Mouse (Mus musculus) neural tube, embryonic 13.5 days (tissue): ENCODE results near the gene Dgkb. TPM values are rescaled to one million over a fixed set of nuclear protein-coding genes. Genes with fewer than 3 reads are reported as not detected.

Source experiments
- ATAC-seq: fragments of 200-750 bp; cut with Nextera tagmentation; 2 replicates; pipeline ENCODE4 v1.8.0; 2017; ENCODE audit warnings: low read depth, mild to moderate bottlenecking, moderate TSS enrichment, moderate library complexity
- H3K27ac ChIP-seq: fragments of 300-500 bp; sonication (generic); replicated peaks from 2 replicates; pipeline ENCODE4 v1.5.1; 2015; ENCODE audit warnings: moderate library complexity, mild to moderate bottlenecking, inconsistent platforms
- H3K27me3 ChIP-seq: fragments of 300-500 bp; sonication (generic); 2 replicates; pipeline ENCODE4 v1.6.1; 2015; ENCODE audit warnings: mild to moderate bottlenecking, inconsistent platforms
- H3K36me3 ChIP-seq: fragments of 300-500 bp; sonication (generic); 2 replicates; pipeline ENCODE4 v1.6.1; 2015; ENCODE audit warnings: mild to moderate bottlenecking, inconsistent platforms
- H3K4me1 ChIP-seq: fragments of 300-500 bp; sonication (generic); replicated peaks from 2 replicates; pipeline ENCODE4 v1.6.1; 2015; ENCODE audit warnings: inconsistent platforms
- H3K4me2 ChIP-seq: fragments of 300-500 bp; sonication (generic); 2 replicates; pipeline ENCODE4 v1.6.1; 2015; ENCODE audit warnings: inconsistent platforms, mild to moderate bottlenecking, moderate library complexity
- H3K4me3 ChIP-seq: fragments of 300-500 bp; sonication (generic); 2 replicates; pipeline ENCODE4 v1.5.1; 2015; ENCODE audit warnings: mild to moderate bottlenecking, inconsistent platforms
- H3K9ac ChIP-seq: fragments of 300-500 bp; sonication (generic); 2 replicates; pipeline ENCODE4 v1.6.1; 2015; ENCODE audit warnings: moderate library complexity, mild to moderate bottlenecking, inconsistent platforms
- H3K9me3 ChIP-seq: fragments of 300-500 bp; sonication (generic); 2 replicates; pipeline ENCODE4 v1.6.1; 2016; ENCODE audit warnings: inconsistent platforms
- WGBS: fragments of 180-500 bp; shearing (Covaris S2); methylation state at CpG from one replicate; pipeline ENCODE4 v1.1.7; 2015; 5-methylcytosine and 5-hydroxymethylcytosine counted together
- polyA plus RNA-seq: library from polyadenylated mRNA; unstranded; fragments of >200 nt; fragmentation: Nextera tagmentation; extraction: Ambion mirVana; gene quantifications from 2 replicates; pipeline ENCODE4 v1.2.1, GENCODE M21; 2015

Dgkb gene
- polyA plus RNA-seq, 1 experiment from 2014 or later, result 5.0 TPM

DNA sequence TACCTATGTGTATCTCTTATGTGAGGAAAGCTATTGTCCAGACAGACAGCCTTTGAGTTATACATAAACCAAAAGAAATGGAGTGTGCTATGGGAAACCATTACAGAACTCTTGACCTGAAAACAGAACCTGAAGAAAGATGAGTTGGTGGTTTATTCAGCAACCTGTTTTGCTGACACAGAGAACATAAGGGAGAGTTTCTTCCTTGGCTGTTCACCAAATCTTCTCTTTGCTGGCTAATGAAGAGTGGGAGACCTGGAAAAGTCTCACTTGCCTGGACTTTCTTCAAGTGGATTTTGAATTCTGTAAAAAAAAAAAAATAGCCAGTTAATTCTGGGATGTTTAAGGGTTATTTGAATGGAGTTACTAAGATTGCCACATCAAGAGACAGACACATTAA lies 71.1 kb downstream of the Dgkb start:
- no peak overlapping the region for H3K27ac ChIP-seq
- H3K9me3 ChIP-seq, result no peaks in the 10 kb centered on the region
- H3K4me1 ChIP-seq, result no peaks in the 10 kb centered on the region
- ATAC-seq, result no peak
- no peaks in the 10 kb centered on the region for H3K36me3 ChIP-seq
- no peak overlapping the region for H3K4me3 ChIP-seq
- no peaks in the 10 kb centered on the region for H3K27me3 ChIP-seq
- no peak overlapping the region for H3K9ac ChIP-seq
- no peak overlapping the region for H3K4me2 ChIP-seq

DNA sequence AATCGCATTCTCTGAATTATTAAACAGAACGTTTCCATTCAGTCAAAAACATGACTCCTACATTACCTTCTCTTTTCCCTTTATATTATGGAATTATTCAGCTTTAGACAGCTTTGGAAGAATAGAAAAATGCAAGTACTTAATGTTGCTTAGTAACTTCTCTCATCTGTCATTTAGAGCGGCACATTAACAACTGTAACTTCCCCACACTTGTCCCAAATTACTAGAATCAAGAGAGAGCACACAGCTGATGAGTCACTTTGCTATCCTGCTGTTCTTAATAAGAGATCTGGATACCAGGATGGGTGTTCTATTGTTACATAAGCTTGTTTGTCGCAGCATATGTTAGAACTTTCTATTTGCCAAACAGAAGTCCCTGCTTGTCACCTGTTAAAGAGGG lies 71.9 kb downstream of the Dgkb start:
- Histone ChIP-seq H3K4me1 (no peaks in the 10 kb centered on the region), H3K36me3 (no peaks in the 10 kb centered on the region), H3K9ac (no peak overlapping the region), H3K27me3 (no peaks in the 10 kb centered on the region), H3K4me3 (no peak overlapping the region), H3K9me3 (no peaks in the 10 kb centered on the region), H3K4me2 (no peak overlapping the region), H3K27ac (no peak overlapping the region)
- 75% methylated on average over 4 of the region's 4 CpGs for WGBS
- ATAC-seq, result no peak

DNA sequence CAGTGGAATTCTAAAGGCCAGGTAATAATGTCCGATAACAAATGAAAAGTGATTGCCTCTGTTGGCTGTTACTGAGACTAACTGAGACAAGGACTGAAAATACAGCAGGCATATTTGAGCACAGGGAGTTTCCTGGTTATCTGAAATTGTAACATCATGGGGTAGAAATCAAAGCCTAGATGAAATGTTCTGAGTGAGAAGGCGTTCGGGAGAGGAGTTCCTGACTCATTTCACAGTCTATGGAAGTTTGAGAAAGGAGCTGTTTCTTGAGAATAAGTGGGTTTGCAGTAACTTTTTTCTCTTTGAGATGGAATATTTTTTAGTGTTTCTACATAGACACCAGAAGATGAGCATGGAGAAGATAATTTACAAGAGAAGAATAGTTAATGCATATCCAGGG lies 73.8 kb downstream of the Dgkb start:
- H3K27ac ChIP-seq, result no peak overlapping the region
- no peaks in the 10 kb centered on the region for H3K4me1 ChIP-seq
- no peak for ATAC-seq
- 94% methylated on average over 3 of the region's 3 CpGs for WGBS
- no peak overlapping the region for H3K4me3 ChIP-seq
- H3K4me2 ChIP-seq, result no peak overlapping the region
- H3K36me3 ChIP-seq, result no peaks in the 10 kb centered on the region
- no peaks in the 10 kb centered on the region for H3K9me3 ChIP-seq
- H3K27me3 ChIP-seq, result no peaks in the 10 kb centered on the region
- H3K9ac ChIP-seq, result no peak overlapping the region

DNA sequence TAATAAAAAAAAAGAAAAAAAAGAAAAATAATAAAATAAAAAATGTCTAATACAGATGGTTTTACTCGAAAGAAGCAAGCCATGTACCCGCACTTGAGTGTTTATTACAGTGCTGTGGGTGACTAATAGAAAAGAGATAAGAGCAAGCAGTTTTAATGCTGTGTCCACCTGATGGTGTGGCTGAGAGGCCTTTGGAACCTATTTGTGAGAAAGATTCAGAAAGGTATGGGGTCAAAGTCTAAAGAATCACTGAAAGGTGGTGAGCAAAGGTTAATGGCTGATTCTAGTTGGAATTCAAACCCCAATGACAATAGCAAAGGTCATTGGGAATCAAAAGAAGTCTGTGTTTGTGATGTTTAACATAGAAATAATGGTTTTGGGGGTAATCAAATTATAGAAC lies 124.6 kb downstream of the Dgkb start:
- Histone ChIP-seq H3K4me3 (no peak overlapping the region), H3K9me3 (no peaks in the 10 kb centered on the region), H3K9ac (no peak overlapping the region), H3K27me3 (no peaks in the 10 kb centered on the region), H3K27ac (no peak overlapping the region), H3K36me3 (no peaks in the 10 kb centered on the region), H3K4me1 (no peaks in the 10 kb centered on the region), H3K4me2 (no peak overlapping the region)
- ATAC-seq, result no peak
- 92% methylated on average over 2 of the region's 2 CpGs for WGBS

DNA sequence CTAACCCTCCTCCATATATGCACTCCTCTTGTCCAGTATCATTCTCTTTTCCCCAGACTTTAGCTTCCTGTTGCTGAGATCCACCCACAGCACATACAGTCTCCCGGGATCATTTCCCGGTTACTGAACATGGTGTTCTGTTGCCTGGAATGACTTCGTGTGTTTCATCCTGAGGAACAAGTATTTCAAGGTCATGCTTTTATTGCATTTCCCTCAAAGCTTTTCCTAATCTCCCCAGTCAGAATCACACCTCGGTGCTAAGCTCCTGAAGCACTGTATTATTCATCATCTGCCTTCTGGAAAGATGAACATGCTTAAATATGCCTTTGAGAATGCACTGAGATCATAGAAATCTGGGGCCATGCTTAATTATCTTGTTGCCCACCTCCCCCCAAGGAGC lies 138.7 kb downstream of the Dgkb start:
- Histone ChIP-seq H3K4me1 (no peaks in the 10 kb centered on the region), H3K9me3 (peaks cover 9% of the 10 kb centered on the region), H3K27ac (no peak overlapping the region), H3K9ac (no peak overlapping the region), H3K4me2 (no peak overlapping the region), H3K36me3 (no peaks in the 10 kb centered on the region), H3K27me3 (no peaks in the 10 kb centered on the region), H3K4me3 (no peak overlapping the region)
- ATAC-seq, result no peak
- 79% methylated on average over 4 of the region's 4 CpGs for WGBS

DNA sequence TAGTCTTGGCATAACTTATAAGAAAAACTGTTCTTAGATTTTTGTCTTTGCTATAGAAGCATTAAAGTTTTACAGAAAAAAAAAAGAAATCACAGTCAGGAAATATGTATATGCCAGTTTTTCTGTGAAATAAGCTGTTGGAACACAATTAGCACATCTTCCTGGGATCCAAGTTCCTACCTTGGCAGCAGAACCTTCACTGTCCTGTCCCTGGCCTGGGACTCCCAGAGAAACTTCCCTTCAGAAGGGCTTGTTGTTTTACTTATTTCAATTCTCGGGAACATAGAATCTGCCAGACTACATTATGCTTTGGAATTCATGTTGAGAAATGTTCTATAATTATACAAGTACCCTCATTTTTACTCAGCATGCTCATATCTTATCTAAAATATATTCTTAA lies 154.0 kb downstream of the Dgkb start:
- H3K27ac ChIP-seq, result no peak overlapping the region
- no peak for ATAC-seq
- 85% methylated on average over 1 of the region's 1 CpGs for WGBS
- no peaks in the 10 kb centered on the region for H3K36me3 ChIP-seq
- H3K4me1 ChIP-seq, result no peaks in the 10 kb centered on the region
- no peak overlapping the region for H3K9ac ChIP-seq
- no peak overlapping the region for H3K4me2 ChIP-seq
- H3K27me3 ChIP-seq, result no peaks in the 10 kb centered on the region
- H3K9me3 ChIP-seq, result no peaks in the 10 kb centered on the region
- H3K4me3 ChIP-seq, result no peak overlapping the region

DNA sequence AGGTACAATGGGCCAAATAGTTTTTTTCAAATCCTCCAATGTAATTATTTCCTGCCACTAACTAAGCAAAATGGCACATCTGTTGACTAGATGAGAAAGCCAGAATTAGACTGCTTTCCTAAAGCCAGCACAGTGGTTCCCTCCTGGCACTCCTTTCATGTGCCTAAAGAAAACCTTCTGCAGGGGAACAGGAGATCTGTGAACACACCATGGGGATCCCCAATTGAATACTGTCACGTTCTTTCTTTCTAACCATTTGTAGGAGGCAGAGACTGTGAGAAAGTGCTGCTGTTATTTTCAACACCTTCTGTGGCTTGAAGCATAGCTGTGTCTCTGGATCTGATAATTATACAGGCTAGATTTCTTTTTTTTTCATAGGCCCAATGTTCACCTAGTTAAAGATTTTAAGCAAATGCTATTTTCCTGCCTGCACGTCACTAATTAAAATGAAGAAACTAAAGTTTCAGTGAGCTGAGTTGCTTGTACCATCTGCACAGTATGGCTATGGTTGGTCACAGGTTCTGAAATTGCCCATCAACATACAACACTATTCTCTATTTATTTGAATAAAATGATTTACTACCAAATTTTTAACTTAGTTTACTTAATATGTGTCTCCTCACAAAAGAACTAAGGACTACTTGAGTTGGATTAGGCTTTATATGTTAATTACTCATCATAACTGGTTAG lies 161.1 kb downstream of the Dgkb start:
- H3K27me3 ChIP-seq, result no peaks in the 10 kb centered on the region
- H3K9me3 ChIP-seq, result no peaks in the 10 kb centered on the region
- ATAC-seq, result no peak
- H3K36me3 ChIP-seq, result no peaks in the 10 kb centered on the region
- H3K4me2 ChIP-seq, result no peak overlapping the region
- no peak overlapping the region for H3K9ac ChIP-seq
- H3K27ac ChIP-seq, result no peak overlapping the region
- 43% methylated on average over 2 of the region's 2 CpGs for WGBS
- no peaks in the 10 kb centered on the region for H3K4me1 ChIP-seq
- H3K4me3 ChIP-seq, result no peak overlapping the region

DNA sequence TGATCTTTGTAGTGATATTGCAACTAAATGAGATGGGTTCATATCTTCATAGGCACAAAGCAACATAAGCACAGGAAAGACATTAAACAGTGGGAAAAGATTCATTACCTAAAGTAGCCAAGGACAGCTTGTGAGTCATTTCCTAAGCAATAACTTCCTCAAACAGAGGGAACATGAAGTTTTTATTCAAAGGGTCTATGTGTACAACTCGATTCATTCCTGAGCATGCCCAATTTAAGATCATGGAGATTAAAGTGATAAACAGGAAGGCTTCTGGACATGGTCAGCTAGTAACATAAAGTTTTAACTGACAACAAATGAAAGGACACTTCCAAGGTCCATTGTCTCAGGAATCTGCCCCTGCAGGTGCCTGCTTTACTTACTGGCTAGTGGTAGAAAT lies 167.8 kb downstream of the Dgkb start:
- no peaks in the 10 kb centered on the region for H3K27me3 ChIP-seq
- H3K9me3 ChIP-seq, result no peaks in the 10 kb centered on the region
- H3K9ac ChIP-seq, result no peak overlapping the region
- H3K4me1 ChIP-seq, result no peaks in the 10 kb centered on the region
- no peak overlapping the region for H3K4me2 ChIP-seq
- no peak for ATAC-seq
- H3K36me3 ChIP-seq, result no peaks in the 10 kb centered on the region
- H3K4me3 ChIP-seq, result no peak overlapping the region
- H3K27ac ChIP-seq, result no peak overlapping the region
- WGBS, result 72% methylated on average over 1 of the region's 1 CpGs

DNA sequence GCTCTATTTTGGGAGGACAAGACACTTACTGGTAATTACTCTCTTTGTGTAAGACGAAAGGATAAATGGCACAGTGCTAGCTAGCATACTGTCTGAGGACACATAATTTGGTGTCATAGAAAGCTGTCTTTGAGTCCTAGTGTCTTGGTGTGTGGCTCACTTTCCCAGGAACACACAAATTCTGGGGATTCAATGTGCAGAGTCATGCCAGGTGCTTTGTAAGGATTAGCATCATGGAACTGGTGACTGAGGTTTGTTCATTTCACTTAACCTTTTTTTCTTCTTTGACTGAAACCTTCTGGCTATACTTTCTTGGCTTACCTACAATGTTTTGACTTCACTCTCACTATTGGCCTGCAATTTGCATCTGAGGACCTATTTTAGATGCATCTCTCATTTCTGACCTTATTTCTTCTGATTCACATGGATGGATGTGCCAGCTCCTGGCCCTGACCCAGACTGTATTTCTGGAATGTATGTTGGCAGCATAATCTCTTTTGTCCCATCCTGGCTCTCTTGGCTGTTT lies 170.6 kb downstream of the Dgkb start:
- H3K4me1 ChIP-seq, result no peaks in the 10 kb centered on the region
- no peak for ATAC-seq
- no peak overlapping the region for H3K4me2 ChIP-seq
- H3K27me3 ChIP-seq, result no peaks in the 10 kb centered on the region
- H3K27ac ChIP-seq, result no peak overlapping the region
- no peaks in the 10 kb centered on the region for H3K9me3 ChIP-seq
- H3K4me3 ChIP-seq, result no peak overlapping the region
- H3K36me3 ChIP-seq, result no peaks in the 10 kb centered on the region
- no peak overlapping the region for H3K9ac ChIP-seq
- WGBS, result 48% methylated on average over 1 of the region's 1 CpGs

DNA sequence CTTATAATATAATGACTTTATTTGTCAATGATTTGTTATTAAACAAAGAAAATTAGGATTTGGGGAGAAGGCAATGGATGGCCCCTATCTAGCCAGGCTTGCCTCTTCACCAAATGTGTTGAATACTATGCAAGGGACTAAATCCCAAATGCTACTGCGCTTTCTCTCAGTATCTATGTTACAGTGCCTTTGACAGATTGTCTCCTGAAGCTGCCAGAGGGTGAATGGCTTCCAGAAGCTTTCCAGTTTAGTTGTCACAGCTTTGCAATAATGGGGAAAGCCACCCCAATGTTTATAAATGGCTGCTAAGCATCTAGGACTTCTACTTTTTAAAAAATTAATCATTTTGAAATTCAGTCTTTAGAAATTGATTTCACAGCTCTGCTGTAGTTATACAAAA lies 175.7 kb downstream of the Dgkb start:
- Histone ChIP-seq H3K9me3 (no peaks in the 10 kb centered on the region), H3K36me3 (no peaks in the 10 kb centered on the region), H3K9ac (no peak overlapping the region), H3K27me3 (no peaks in the 10 kb centered on the region), H3K4me2 (no peak overlapping the region), H3K4me1 (no peaks in the 10 kb centered on the region), H3K4me3 (no peak overlapping the region), H3K27ac (no peak overlapping the region)
- WGBS, result 98% methylated on average over 1 of the region's 1 CpGs
- no peak for ATAC-seq

DNA sequence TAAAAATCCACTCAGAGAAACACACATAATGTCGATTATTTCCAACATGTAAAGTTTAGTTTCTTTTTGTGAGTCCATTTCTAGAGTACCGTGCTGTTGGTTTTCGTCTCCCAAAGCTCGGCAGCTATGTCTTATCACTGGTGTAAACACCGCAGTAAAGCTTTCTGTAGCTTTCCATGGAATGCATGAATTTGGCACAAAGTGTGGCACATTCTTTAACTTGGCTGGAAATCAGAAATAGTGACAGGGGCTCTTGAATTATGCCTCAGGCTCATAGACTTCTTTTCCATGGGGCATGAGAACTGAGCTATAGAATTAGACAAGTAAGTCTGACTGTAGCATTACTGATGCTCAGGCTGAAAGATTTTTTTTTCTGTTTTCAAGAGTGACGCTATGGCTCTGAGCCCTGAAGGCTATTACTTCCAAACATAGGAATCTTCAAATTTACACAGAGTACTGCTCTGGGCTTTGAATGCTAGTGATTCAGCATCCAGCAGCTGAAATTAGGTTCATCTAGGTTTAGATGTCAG lies 179.0 kb downstream of the Dgkb start:
- ATAC-seq, result no peak
- no peaks in the 10 kb centered on the region for H3K27me3 ChIP-seq
- no peaks in the 10 kb centered on the region for H3K4me1 ChIP-seq
- H3K9ac ChIP-seq, result no peak overlapping the region
- 85% methylated on average over 6 of the region's 6 CpGs for WGBS
- no peaks in the 10 kb centered on the region for H3K36me3 ChIP-seq
- no peak overlapping the region for H3K4me2 ChIP-seq
- no peak overlapping the region for H3K27ac ChIP-seq
- no peaks in the 10 kb centered on the region for H3K9me3 ChIP-seq
- no peak overlapping the region for H3K4me3 ChIP-seq

DNA sequence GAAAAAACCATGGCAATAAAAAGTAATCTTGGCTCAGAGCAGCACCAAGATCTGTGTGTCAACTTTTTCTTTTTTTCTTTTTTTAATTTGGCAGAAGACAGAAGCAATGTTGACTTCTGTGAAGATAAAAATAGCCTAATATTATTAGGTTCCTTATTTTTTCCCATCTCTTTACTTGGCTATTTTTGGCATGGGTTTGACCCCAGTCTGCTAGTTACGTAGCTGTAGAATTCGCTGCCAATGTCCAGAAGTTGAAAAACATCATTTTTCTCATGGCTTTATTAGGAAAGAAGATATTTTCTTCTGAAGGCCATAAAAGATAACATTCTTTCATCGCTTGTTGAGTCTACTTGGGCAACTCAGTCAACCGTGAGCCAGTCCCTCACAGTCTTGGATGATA lies 200.1 kb downstream of the Dgkb start:
- Histone ChIP-seq H3K4me3 (no peak overlapping the region), H3K9ac (no peak overlapping the region), H3K9me3 (no peaks in the 10 kb centered on the region), H3K4me1 (no peaks in the 10 kb centered on the region), H3K27ac (no peak overlapping the region), H3K27me3 (no peaks in the 10 kb centered on the region), H3K36me3 (no peaks in the 10 kb centered on the region), H3K4me2 (no peak overlapping the region)
- no peak for ATAC-seq
- WGBS, result 90% methylated on average over 4 of the region's 4 CpGs

DNA sequence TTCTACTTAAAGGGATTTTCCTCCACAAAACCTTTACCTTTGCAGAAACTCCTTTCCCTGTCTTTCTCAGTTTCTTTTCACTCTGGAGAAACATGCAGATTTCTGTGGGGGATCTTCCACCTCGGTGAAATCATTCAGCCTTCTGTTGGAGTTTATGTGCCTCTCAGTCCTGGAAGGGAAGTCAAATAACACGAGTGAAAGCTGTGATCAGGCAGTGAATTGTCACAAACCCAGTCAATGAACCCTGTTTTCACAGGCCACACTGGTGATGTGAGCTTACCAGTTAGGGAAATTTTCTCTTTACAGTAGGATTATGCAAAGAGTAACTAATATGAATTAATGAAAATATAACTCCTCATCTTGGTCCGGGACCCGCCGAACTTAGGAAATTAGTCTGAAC lies 229.7 kb downstream of the Dgkb start:
- H3K4me1 ChIP-seq, result no peaks in the 10 kb centered on the region
- 94% methylated on average over 5 of the region's 5 CpGs for WGBS

More for the DNA sequence above, 229.7 kb downstream of the Dgkb start:
- H3K36me3 ChIP-seq, result no peaks in the 10 kb centered on the region
- H3K9me3 ChIP-seq, result no peaks in the 10 kb centered on the region
- no peak overlapping the region for H3K4me2 ChIP-seq
- no peak overlapping the region for H3K27ac ChIP-seq
- no peak overlapping the region for H3K4me3 ChIP-seq
- H3K27me3 ChIP-seq, result no peaks in the 10 kb centered on the region
- no peak overlapping the region for H3K9ac ChIP-seq
- ATAC-seq, result no peak
